Mouse (Mus musculus) NIH3T3 (cell line): Measurements from ENCODE around the gene Exoc6.
"Not testable (repeated sequence)": the region's sequence is repeated elsewhere in the genome, so short reads cannot be mapped to it uniquely, and the experiment has no call there.

Experiments
- DNase-seq: peaks from one replicate; pipeline ENCODE4 v3.0.0-alpha.2; 2012; ENCODE audit warnings: low read depth

Gene Exoc6

DNA sequence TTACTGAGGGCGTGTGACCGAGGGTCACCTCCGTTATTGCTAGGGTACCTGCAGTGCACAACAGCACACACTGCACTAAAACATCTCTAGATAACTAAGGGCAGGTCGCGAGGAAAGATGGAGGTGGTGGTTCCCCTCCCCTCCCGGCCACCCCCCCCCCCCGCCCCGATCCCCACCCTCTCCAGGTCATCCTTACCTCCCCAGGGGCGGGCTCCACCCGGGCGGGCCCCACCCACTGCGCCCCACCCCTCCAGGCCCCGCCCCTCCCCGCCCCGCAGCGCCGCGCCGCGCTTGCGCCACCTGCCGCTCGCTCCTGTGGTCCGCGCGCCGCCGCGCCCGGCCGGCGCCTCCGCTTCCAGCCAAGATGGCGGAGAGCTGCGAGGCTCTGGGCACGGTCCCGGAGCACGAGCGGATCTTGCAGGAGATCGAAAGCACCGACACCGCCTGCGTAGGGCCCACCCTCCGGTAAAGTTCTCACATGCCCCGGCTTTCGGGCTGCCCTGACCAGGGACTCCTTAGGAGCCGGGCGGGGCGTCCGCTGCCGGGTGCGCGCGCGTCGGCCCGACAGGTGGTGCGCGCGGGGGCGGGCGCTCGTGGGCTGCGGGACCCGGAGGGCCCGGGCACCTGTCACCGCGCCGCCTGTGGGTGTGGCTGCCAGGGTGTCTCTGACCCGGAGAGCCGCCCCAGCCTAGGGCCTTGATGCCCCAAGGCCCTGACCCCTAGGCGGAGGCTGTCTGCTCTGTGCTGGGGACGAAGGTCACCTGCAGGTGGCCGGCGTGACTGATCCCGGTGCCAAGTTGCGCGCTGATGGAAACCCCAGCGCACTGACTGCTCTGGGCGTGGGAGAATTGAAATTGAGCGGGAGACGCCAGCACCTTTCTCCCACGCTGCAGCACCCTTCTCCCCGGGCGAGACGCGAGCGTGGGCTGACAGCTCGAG, at the start of gene Exoc6:
Exoc6 (plus strand) TSS at position 318 of the 939 bp plus-strand sequence.
- peak; percentile 88 for DNase-seq

DNA sequence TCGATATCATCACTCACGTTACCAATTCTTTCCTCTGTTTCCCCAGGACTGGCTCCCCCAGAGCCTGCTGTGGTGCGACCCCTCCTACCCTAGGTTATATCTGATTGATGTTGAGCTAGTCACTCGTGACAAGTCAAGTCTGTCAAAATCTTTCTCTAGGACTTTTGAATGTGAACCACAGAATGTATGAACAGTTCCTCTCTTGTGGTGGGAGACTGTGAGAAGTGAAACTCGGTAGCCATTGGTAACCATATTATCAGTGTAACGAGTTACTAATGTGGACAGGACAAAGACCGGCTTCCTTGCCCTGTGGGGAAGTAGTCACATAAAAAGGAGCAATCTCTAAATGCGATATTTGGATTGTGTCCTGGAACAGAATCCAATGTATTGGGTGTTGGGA, 47.2 kb upstream of the Exoc6 start:
- no peak for DNase-seq

DNA sequence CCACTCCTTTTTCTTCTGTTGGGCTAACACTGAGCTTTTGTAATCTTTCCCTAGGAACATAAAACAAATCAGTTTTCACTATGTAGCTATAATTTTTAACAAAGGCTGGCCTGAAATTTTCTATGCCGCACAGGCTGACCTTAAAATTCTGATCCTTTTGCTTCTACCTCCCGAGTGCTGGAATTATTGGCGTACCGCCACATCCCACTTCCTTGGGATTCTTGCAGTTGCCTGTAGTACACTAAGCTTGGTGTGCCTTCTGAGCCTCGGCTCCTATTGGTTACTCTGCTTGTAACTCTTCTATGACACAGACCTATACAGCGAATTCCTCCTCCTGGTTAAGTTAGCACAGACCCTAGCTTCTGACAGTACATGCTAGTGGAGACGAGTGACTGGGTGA, 44.2 kb upstream of the Exoc6 start:
- DNase-seq, result no peak

DNA sequence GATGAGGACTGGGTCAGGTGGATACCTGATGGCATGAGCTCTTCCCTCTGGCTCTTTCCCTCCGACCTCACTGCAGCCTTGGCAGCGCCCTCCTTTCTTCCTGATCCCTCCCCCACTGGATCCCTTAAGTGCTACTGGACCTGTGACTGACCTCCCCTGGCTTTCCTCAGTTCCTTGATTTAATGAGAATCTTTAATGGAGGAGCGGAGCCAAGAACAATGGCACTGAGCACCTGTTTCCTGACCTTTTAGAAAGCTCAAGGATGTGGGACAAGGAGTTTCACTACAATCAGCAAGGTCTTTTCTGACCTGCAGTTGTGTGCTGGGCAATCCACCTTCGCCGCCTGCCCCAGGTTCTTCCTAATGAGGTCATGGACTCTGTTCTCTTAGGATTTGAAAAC, 43.6 kb upstream of the Exoc6 start:
- no peak for DNase-seq

DNA sequence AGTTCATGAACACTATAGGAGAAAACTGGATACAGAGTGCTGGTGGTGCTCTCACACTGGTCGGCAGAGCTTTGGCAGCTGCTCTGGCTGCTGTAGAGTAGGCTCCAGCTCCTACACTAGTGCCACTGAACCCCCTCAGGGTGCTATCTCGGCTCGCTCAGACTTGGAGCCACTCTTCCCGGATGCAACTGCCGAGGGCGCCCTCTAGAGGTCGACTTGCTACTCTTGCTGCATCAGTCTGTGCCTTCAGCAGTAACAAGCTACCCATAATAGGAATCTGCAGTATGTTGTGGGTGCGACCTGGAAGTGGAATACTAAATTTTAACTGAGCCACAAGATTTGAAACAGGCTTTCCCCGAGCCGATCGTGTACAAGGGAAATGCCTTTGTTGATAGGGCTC, 40.5 kb upstream of the Exoc6 start:
- DNase-seq, result peak; percentile 88

DNA sequence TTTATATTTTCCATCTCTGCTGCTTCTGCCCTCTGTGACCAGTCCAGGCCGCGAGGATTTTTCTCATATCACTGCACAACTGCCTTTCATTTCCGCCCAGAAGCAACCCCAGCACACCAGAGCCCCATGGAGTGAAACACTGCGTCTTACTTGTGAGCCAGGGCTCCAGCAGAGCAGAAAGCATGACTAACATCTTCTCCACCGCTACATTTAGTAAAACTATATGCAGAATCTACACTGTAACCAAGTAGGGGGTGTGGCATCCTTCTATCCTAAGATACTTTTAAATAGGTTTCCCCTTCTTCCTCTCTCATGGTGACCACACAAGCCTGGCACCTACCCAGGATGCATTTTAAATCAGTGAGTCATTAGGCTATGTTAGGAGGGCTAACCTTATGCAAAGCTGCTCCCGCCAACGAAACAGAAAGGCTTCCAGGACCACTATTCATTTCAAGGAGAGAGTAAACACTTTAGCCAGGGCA, 35.4 kb upstream of the Exoc6 start:
- peak; percentile 98 for DNase-seq

DNA sequence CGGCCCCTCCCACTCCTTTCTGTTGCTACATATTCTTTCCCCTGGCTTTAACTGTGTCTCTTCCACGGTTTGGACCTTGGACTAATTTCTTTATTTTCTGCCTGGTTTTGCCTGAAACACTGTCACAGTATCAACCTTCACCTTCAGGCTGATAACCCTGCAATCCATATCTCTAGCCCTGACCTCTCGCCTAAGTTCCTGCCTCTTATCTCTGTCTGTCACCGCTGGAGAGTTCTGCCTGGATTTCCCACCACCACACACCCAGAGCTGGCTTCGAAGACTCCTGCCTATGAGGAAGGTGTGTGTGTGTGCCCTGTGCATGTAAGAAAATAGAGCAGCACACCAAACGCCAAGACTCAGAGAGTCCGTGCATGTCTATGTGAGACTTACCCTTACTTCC, 32.8 kb upstream of the Exoc6 start:
- DNase-seq, result no peak

DNA sequence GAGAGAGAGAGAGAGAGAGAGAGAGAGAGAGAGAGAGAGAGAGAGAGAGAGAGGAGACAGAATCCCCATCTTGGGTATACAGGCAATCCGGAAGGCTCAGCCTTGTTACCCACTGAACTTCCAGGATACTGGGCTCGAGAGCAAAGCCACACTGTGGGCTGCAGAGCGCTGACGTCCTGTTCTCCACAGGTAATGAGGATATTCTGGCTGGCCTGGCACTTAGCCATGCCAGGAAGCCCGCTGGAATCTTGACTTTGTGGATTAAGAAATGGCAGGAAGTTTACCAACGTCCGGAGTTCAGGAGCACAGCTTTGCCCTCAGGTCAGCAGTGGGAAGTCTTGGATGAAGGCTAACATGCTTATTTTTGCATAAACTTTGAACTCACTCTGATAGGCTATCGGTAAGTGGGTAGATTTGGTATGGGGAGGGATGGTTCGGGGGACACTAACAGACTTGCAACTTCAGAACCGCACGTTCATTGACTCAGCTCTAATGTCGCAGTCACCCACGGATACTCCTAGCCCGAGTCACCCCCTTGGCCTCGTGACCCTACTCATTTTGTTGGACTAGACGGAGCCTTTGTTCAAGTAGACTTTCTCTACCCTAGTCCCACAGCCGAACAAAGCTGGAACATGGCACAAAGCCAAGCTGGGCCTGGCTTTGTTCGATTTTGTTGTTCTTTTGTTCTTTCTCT, 29.3 kb upstream of the Exoc6 start:
- DNase-seq, result peak; percentile 42

DNA sequence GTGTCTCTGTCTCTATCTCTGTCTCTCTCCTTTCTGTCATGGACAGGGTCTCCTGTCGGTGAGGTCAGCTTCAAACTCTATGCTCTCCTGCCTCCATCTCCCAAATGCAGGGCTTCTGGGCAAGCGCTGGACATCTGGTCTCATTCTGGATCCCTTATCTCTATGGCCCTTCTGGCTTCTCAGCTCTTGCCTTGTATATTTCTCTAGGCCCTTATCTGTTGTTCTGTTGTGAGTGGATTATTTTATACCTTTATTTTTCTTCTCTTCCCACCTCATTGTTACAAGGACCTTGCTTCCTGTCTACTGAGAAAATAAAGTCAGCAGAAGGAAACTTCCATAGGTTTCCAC, 28.8 kb upstream of the Exoc6 start:
- no peak for DNase-seq

DNA sequence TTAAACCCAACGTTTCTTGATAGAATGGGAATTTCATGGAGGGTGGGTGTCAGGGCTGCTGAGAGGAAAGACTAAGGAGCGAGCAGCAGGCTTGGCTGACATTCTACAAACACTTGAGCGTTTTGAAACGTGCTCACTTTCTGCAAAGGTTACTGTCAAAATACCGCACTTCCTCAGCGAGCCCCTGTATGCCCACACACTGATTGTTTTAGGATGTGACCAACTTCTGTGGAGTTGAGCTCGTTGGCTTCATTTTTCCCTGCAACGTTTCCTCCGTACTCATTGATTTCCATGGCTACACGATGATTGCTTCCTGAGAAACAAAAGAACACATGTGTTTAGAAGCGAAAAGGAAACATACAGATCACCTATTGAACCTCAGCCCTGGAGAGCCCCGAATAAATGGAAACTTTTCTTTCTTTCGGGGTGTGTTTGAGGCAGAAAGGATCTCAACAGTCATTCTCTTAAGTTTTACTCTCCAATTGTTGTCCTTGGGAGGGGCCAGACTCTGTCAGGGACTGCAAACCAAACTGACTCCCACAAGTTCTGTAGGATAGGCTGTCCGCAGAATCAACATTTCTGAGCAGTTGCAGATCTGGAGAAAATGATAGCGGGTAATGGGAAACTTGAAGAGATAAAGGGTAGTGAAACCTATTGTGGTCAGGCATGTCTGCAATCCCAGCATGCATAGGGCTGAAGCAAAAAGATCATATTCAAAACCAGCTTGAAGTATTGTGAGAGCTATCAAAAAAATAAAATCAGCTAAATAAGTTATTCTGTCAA, 26.7 kb upstream of the Exoc6 start:
- DNase-seq, result no peak

DNA sequence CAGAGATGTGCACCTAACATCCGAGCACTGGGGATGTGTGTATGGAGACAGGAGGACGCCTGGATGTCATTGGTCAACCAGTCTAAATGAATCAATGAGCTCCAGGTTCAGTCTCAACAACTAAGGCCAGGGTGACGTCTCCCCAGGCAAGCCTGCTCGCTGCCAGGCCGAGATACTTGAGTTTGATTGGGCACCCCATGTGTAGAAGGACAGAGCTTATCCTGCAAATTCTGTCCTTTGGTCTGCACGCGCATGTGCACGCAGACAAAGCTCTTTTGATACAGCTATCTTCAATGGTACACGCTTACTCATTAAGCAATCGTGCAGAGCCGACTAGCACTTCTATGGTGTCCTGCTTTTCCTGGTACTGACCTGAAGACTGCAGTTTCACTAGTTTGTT, 24.3 kb upstream of the Exoc6 start:
- no peak for DNase-seq

DNA sequence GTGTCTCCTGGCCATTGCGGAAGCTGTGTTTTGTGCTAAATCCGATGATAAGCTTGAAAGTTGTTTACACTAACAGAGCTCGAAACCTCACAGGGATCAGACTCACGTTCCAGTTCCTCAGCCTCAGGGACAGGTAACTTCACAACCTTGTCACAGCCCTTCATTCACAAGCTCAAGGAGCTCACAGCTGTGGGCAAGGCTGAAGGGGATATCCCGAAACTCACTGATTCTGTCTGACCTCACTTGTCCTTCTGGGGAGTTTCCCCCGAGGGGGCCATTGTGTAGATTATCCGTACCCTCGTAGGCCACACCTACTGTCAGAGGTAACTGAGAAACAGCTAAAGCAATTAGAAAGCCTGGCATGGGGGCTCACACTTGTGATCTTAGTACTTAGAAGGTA, 23.4 kb upstream of the Exoc6 start:
- no peak for DNase-seq

DNA sequence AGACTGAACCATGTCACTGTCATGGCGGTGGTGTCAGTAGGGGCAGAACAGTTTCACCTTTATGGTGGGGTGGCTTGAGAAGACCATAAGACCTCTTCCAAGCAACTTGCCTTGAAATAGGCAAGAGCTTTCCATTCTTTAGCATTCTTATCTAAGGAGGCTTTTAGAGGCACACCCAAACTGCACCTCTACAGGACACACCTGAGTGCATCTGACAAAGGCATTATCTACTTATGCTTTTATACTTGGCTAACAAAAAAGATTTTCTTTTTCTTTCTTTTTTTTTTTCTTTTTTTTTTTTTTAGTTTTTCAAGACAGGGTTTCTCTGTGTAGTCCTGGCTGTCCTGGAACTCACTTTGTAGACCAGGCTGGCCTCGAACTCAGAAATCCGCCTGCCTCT, 22.5 kb upstream of the Exoc6 start:
- not testable (repeated sequence) for DNase-seq

DNA sequence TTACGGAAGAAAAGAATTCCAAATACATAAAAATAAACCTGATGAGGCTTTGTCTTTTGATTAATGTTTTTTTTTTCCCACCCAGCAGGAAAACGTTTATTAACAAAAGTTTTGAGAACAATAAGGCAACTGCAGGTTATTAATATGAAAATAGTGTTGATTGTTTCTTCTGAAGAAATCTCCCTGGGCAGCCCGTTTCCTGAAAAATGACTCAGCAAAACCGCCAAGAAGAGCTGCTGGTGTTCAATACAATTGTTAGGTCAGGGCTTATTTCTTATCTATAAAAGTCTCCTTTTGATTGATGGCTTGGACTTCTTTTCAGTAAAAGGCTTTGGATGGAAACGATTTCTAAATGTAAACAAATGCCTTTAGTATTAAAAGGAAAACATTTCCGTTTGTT, 21.6 kb upstream of the Exoc6 start:
- DNase-seq, result no peak

DNA sequence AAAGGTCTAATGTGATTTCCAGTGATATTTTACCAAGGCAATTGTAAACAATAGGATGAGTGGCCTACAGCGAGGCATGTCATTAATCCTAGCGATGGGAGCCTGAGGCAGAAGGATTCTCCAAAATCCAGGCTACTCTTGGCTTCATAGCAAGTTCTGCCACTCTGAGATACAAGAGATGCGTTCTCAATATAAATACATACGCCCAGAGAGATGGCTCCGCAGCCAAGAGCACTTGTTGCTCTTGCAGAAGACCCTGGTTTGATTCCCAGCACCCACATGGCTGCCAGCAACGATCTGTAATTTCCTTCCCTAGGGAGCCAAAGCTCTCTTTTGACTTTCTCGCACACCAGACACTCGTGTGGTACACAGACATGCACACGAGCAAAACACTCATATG, 20.9 kb upstream of the Exoc6 start:
- DNase-seq, result no peak

DNA sequence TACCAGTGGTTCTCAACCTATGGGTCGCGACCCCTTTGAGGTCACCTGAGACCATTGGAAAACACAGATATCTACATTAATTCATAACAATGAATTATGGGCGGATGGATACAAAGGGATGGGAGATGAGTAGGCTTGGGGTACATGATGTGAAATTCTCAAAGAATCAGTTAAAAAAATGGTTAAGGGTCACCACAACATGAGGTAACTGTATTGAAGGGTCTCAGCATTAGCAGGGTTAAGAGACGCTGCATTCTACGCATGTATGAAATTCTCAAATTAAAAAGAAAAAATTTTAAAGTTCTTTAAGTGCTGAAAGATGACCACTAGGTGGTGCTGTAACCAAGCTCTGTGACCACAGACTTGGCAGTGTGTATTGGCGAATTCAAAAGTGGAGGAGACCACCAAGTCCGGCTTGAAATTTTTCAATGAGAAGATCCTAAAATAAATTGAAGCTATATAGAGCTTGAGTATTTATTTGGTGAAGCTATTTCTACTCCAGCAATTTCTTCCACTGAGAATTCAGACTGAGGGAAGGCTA, 20.2 kb upstream of the Exoc6 start:
- peak; percentile 84 for DNase-seq

DNA sequence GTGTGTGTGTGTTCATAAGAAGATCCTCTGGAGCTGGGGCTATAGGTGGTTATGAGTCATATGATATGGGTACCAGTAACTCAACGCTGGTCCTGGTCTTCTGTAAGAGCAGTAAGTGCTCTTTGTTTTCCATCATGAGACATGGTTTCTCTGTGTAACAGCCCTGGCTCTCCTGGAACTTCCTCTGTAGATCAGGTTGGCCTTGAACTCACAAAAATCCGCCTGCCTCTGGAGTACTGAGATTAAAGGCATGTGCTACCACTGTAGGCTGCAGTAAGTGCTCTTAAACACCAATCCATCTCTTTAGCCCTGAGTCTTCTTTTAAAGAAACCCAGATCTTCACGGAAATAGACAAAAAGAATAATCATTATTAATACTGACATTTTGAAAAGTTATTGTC, 19.6 kb upstream of the Exoc6 start:
- DNase-seq, result no peak

DNA sequence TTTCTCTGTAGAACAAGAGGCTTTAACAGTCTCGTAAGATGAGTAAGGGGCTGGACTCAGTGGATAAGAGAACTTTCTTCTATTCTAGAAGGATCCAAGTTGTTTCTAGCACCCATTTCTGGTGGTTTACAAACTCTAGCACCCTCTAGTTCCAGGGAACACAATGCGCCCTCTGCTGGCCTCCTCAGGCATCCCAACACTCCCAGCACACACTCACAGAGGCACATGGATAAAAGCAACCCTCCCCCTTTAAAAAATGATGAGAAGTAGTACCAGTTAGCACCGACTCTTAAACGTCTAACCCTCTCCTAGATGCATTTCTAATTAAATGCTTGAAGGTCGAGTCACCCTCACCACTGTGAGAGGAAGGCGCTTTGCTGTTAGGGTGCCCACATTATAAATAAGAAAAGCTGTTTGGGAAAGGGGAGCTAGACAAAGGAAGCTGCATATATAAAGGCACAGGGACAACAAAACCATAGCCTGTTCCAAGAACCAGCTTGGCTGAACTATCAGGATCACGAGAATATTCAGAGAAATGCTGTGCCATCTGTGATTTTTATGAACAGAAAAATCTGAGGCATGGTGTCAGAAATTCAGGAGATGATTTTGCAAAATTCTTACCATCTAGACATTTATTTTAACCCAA, 18.9 kb upstream of the Exoc6 start:
- DNase-seq, result peak; percentile 43

DNA sequence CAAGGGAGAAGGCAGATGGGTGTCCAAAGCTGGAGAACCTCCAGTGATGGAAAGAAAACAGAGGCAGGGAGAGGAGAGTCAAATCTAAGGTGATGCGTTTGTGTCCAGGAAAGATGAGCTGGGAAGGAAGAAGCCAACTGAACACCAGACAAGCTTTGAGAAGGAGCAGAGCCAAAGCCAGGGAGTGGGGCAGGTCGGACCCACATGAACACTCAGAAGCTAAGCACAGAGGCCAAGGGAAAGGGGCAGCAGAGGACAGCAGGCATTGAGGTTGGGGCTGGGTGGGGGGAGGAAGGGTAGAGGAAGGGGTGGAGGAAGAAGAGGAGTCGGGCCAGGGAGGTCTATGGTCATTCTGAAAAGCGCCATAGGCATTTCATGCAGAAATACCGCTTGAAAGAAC, 17.0 kb upstream of the Exoc6 start:
- no peak for DNase-seq

DNA sequence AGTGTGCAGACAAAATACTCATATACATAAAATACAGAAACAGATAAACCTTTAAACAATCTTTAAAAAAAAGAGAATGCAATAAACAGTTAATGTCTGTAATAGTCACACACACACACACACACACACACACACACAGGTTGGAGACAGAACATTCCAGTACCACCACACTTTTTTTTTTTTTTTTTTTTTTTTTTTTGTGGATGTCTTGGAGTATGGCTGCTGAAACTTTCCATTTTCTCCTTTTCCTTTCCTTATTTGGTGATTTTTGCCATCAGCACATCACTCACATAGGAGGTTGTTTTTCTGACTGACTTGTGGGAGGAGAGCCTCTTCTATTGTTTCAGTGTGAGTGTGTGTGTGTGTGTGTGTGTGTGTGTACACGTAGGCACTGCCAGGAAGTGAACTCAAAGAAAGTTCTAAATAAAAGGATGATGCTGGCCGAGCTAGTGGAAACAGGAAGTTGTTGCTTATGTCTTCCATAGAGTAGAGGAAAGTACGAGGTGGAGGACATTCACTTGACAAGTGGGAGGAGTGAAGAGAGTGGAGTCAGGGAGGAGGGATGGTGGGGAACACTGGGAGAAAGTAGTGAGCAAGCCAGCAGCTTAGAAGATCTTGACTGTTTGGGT, 15.4 kb upstream of the Exoc6 start:
- no peak for DNase-seq

DNA sequence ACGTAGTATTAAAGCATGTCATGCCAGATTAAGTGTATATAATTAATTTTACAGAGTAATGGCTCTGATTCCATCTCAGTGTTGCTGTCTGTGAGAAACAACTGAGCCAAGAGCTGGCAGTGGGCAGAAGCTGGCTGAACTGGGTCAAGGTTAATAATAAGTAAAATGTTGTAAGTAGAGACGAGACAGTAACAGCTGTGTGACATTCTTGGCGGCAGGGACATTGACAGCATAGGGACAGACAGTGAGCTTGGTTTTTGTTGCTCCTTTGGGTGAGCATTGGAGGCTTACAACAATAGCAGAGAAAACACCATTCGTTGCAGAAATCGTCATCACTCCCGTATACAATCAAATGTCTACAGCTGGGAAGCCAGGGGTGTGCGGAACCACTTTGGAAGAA, 13.8 kb upstream of the Exoc6 start:
- DNase-seq, result no peak
